Mouse (Mus musculus) left cerebral cortex, adult 2 months (tissue): ENCODE measurements around the gene Slc35d1. TPM values are rescaled to one million over a fixed set of nuclear protein-coding genes. Genes with fewer than 3 reads are reported as not detected.

Experiments used
- DNase-seq, 2 experiments: peaks; one replicate each; pipeline ENCODE4 v3.0.0; 2021 to 2022; ENCODE audit warnings: low spot score in 2 of 2, mixed read lengths in 1 of 2; ENCODE audit errors: extremely low spot score in 1 of 2
- H3K27ac ChIP-seq: fragments of 200-600 bp; 2 replicates; pipeline ENCODE4 v1.8.1; 2022
- H3K4me3 ChIP-seq: fragments of 200-600 bp; 2 replicates; pipeline ENCODE4 v1.8.1; 2022
- CTCF ChIP-seq: fragments of 200-600 bp; IDR thresholded peaks from 2 replicates; pipeline ENCODE4 v1.8.1; 2022; ENCODE audit warnings: antibody characterized with exemption, mild to moderate bottlenecking, moderate library complexity
- intact Hi-C: fragments of 180-260 bp; cut with DNase I; formaldehyde crosslinking; loops from one replicate; pipeline ENCODE4 v1.15.1; 2025
- total RNA-seq, 2 experiments: library from RNA; stranded (reverse); gene quantifications; 2 replicates each; pipeline ENCODE4 v1.2.3; 2021

The Slc35d1 gene
- total RNA-seq, 2 experiments from 2014 or later: 12.7 to 12.8 TPM

DNA sequence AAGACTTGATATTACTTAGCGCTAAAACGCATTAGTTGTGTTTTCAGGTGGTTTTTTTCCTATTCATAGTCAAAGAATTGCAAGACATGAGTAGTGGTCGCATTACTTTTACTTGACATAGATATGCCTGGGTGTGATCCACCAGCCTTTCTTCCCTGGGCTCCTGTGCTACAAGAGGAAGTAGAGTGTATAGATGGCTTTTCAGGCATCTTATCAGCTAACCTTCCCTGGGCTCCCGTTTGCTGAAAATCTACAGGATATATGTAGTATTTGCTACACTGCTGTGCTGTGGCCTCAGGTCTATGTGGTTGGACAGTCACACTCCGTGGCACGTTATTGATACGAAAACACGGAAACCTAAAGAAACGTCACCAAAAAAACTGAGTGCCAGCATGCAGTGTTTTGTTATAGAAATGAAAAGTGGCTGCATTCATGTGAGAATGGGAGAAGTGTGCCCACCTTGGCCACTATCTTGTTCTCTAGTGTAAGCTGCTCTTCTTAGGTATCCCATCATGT lies 94.0 kb downstream of the Slc35d1 start:
- Histone ChIP-seq H3K27ac (no peak overlapping the region), H3K4me3 (no peak overlapping the region)
- TF ChIP-seq CTCF: no peak
- DNase-seq: no peak
- intact Hi-C loops: no loop called here

Other genes with a start within 250 kb of the Slc35d1 start
- under 1 TPM; 0.61 to 0.96 TPM for gene Tctex1d1, start 236.6 kb downstream of the Slc35d1 start, total RNA-seq
- 1 to 10 TPM; 1.8 to 3.1 TPM for gene Insl5, start 188.3 kb downstream of the Slc35d1 start, total RNA-seq
- gene Mier1, start 100.8 kb downstream of the Slc35d1 start, total RNA-seq: 10 to 100 TPM; 44.9 to 45.6 TPM
- 10 to 100 TPM; 15.8 to 17.1 TPM for gene Wdr78, start 100.6 kb downstream of the Slc35d1 start, total RNA-seq
- gene 4921539E11Rik, start 75.7 kb upstream of the Slc35d1 start, total RNA-seq: not detected
- 10 to 100 TPM in 1 of 2 experiments, 1 to 10 TPM in 1; 8.8 to 10.8 TPM for gene Oma1, start 98.6 kb upstream of the Slc35d1 start, total RNA-seq